Mouse (Mus musculus): Measurements from ENCODE around the gene Sbno1.

DNA sequence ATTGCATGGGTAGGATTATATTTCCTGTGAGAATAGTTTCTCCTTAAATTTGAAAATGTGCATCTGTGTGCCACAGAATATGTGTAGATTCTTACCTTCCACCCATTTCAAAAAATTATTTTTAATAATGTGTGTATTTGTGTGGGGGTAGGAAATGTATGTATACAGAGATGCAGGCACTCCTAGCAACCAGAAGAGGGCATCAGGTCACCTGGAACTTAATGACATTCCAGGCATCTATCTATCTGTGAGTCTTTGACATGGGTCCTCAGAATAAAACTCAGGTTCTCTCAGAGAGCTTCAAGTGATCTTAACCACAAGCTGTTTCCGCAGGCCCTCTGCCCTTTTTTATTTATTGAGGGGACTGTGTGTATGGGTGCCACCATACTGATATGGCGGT lies 66.2 kb downstream of the Sbno1 start:
- no peak for TF ChIP-seq POLR2A (IDR thresholded peaks at IDR 0.05; ENCODE audit: insufficient read length, low read depth)
- no peak for TF ChIP-seq E2F4 (IDR thresholded peaks at IDR 0.05; ENCODE audit: insufficient read depth)
- no peak for TF ChIP-seq MAX (IDR thresholded peaks at IDR 0.05; ENCODE audit: low read depth)
- no peak for TF ChIP-seq CEBPB (IDR thresholded peaks at IDR 0.05; ENCODE audit: insufficient read depth, poor library complexity, severe bottlenecking)
- TF ChIP-seq TCF3 (IDR thresholded peaks at IDR 0.05; ENCODE audit: insufficient read length, low read depth), result no peak
- no peak for TF ChIP-seq USF1 (IDR thresholded peaks at IDR 0.05; ENCODE audit: low read depth)
- no peak for TF ChIP-seq TCF12 (IDR thresholded peaks at IDR 0.05; ENCODE audit: insufficient read depth, poor library complexity, severe bottlenecking)
- TF ChIP-seq POLR2AphosphoS2 (IDR thresholded peaks at IDR 0.05; ENCODE audit: insufficient read length, low read depth), result no peak
- no peak for TF ChIP-seq MYOG (IDR thresholded peaks at IDR 0.05; ENCODE audit: control insufficient read depth in 1 of 3, insufficient read depth in 1 of 3, insufficient read length in 2 of 3, low read depth in 2 of 3)
- no peak for TF ChIP-seq MYOD1 (IDR thresholded peaks at IDR 0.05; ENCODE audit: control insufficient read depth in 1 of 3, insufficient read length in 2 of 3, low read depth in 2 of 3)
- TF ChIP-seq REST (IDR thresholded peaks at IDR 0.05; ENCODE audit: insufficient read depth, insufficient read length), result no peak
- no peak for TF ChIP-seq SRF (IDR thresholded peaks at IDR 0.05; ENCODE audit: control insufficient read depth, insufficient read length, low read depth)
